Mouse (Mus musculus) thymus, adult 2 months (tissue): ENCODE data around the gene Golph3.

Experiments used
- CTCF ChIP-seq: fragments of 200-500 bp; IDR thresholded peaks from 2 replicates; pipeline ENCODE4 v1.5.1; 2012; ENCODE audit warnings: mild to moderate bottlenecking, control low read depth, low read length, moderate library complexity, borderline replicate concordance; ENCODE audit not compliant: control insufficient read depth, poor library complexity, insufficient read depth; ENCODE audit errors: extremely low read depth
- POLR2A ChIP-seq: fragments of 200-500 bp; IDR thresholded peaks from 2 replicates; pipeline ENCODE4 v1.6.1; 2012; ENCODE audit warnings: mild to moderate bottlenecking, low read length, control low read depth, moderate library complexity; ENCODE audit not compliant: control insufficient read depth, poor library complexity, insufficient read depth; ENCODE audit errors: extremely low read depth

DNA sequence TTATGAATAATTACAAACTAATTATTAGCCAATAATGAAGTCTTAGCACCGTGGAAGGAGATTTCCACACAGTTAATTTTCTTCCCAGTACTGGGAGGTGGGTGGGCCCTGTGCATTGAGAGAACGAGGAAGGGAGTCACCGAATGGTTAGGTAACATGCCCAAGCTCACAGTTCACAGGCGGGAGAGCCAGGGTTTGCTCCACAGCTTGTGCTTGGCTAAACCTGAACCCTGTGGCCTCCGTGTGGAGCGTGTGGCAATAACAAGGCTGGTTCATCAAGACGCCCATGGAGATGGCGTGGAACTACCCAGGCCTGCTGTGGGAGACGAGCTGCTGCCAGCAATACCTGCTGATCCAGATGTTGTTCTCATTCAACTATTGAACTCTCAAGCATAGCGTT lies 56.5 kb downstream of the Golph3 start:
- TF ChIP-seq CTCF (no peak), POLR2A (no peak)
